Mouse (Mus musculus) kidney, adult 2 months (tissue): ENCODE results near the gene Gm49027. TPM values are rescaled to one million over a fixed set of nuclear protein-coding genes. Genes with fewer than 3 reads are reported as not detected.

Experiments
- DNase-seq: peaks from one replicate; pipeline ENCODE4 v3.0.0; 2021
- H3K27ac ChIP-seq: fragments of 200-500 bp; 2 replicates; pipeline ENCODE4 v1.5.1; 2012; ENCODE audit warnings: low read depth, low read length, control low read depth, inconsistent platforms; ENCODE audit not compliant: insufficient read depth
- H3K27me3 ChIP-seq: fragments of 200-500 bp; replicated peaks from 2 replicates; pipeline ENCODE4 v1.6.1; 2012; ENCODE audit warnings: mild to moderate bottlenecking, moderate library complexity, low read length, inconsistent platforms; ENCODE audit not compliant: control insufficient read depth, insufficient read depth
- H3K36me3 ChIP-seq: fragments of 200-500 bp; 2 replicates; pipeline ENCODE4 v1.6.1; 2012; ENCODE audit warnings: mild to moderate bottlenecking, moderate library complexity, low read length, inconsistent platforms; ENCODE audit not compliant: control insufficient read depth, insufficient read depth
- H3K4me1 ChIP-seq: fragments of 200-500 bp; 2 replicates; pipeline ENCODE4 v1.6.1; 2011; ENCODE audit warnings: low read length; ENCODE audit not compliant: control insufficient read depth, insufficient read depth
- H3K4me3 ChIP-seq: fragments of 200-500 bp; 2 replicates; pipeline ENCODE4 v1.5.1; 2011; ENCODE audit warnings: mild to moderate bottlenecking, low read depth, low read length, control low read depth; ENCODE audit not compliant: insufficient read depth
- CTCF ChIP-seq: fragments of 200-500 bp; conservative IDR thresholded peaks from 2 replicates; pipeline ENCODE4 v1.5.1; 2011; ENCODE audit warnings: low read depth, mild to moderate bottlenecking, control low read depth, low read length, moderate library complexity, mixed read lengths; ENCODE audit not compliant: insufficient read depth, insufficient read length
- POLR2A ChIP-seq: fragments of 200-500 bp; IDR thresholded peaks from one replicate; pipeline ENCODE4 v1.6.1; 2011; ENCODE audit warnings: low read depth, low read length, control low read depth
- WGBS: fragments of 180-500 bp; shearing (Covaris S2); methylation state at CpG from one replicate; pipeline ENCODE4 v1.1.7; 2018; 5-methylcytosine and 5-hydroxymethylcytosine counted together
- polyA plus RNA-seq: library from polyadenylated mRNA; depleted of rRNA; stranded (reverse); fragments of >200 nt; gene quantifications from 2 replicates; pipeline ENCODE4 v1.2.3, GENCODE M21; 2012

The Gm49027 gene
- polyA plus RNA-seq, 1 experiment = 2.0 TPM

DNA sequence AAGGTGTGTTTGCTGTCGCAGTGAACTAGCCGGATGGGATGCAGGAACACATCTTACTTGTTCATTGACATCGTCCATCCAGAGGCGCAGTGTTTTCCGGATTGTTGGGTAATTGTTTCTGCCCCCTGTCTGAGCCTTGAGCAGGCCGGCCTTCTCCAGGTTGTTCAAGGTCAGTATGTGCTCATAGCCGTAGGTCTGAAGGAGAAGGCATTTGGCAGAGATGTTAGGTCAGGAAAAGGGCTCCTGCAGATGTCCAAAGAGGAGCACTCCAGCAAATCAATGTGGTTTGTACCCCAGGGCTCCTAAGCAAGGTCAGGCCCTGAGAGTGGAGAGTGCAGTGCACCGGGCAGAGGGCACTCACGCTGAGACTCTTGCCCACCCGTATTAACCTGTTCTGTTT lies 8.5 kb upstream of the Gm49027 start:
- Histone ChIP-seq H3K27me3 (no peaks in the 10 kb centered on the region), H3K4me3 (no peak overlapping the region), H3K4me1 (no peaks in the 10 kb centered on the region), H3K27ac (no peak overlapping the region), H3K36me3 (no peaks in the 10 kb centered on the region; the same call in none of the 2 replicates)
- no peak for DNase-seq
- no peak for TF ChIP-seq CTCF
- TF ChIP-seq POLR2A = no peak
- 91% methylated on average over 10 of the region's 10 CpGs for WGBS

DNA sequence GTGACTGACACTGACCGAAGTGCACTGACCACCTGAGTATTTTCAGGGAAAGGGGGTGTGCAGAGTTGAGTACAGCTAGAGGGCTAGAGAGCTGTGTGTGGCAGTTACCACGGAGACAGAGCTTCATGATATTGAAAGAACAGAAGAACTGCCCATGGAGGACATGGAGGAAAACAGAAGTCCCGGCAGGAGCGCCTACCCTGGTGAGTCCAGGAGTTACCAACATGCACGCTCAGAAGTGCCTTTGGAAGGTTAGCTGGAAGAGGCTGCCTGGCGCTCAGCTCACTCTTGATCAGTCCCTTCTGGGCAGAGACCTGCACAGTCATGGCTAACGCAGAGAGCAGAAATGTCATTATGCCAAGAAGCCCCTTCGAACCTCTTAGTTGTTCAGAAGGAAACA lies 4.8 kb upstream of the Gm49027 start:
- no peak overlapping the region for H3K27ac ChIP-seq
- no peak overlapping the region for H3K4me3 ChIP-seq
- H3K36me3 ChIP-seq = no peaks in the 10 kb centered on the region; the same call in 1 of the 2 replicates
- DNase-seq = no peak
- no peaks in the 10 kb centered on the region for H3K27me3 ChIP-seq
- H3K4me1 ChIP-seq = no peaks in the 10 kb centered on the region
- TF ChIP-seq POLR2A (no peak), CTCF (no peak)
- WGBS = 89% methylated on average over 8 of the region's 8 CpGs

DNA sequence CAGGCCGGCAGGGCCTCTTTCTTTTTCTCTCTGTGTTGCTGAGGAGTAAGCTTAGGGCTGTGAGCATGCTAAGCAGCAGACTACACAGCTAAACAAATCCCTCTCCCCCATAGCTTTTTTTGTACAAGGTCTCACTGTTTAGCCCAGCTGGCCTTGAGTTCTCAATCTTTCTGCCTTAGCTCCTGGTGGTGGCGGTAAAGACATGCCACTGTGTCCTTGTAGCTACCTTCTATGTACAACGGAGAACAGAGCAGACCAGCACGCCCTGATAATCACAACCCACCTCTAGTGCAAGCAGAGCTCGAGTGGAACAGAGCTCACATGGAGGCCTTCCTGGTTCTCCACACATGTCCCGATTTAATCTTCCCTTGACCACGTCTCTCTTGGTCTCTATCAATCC lies 3.4 kb upstream of the Gm49027 start:
- Histone ChIP-seq H3K4me1 (no peaks in the 10 kb centered on the region), H3K4me3 (no peak overlapping the region), H3K27me3 (no peaks in the 10 kb centered on the region), H3K36me3 (no peaks in the 10 kb centered on the region; the same call in 1 of the 2 replicates), H3K27ac (no peak overlapping the region)
- 74% methylated on average over 7 of the region's 7 CpGs for WGBS
- TF ChIP-seq CTCF (no peak), POLR2A (no peak)
- no peak for DNase-seq

DNA sequence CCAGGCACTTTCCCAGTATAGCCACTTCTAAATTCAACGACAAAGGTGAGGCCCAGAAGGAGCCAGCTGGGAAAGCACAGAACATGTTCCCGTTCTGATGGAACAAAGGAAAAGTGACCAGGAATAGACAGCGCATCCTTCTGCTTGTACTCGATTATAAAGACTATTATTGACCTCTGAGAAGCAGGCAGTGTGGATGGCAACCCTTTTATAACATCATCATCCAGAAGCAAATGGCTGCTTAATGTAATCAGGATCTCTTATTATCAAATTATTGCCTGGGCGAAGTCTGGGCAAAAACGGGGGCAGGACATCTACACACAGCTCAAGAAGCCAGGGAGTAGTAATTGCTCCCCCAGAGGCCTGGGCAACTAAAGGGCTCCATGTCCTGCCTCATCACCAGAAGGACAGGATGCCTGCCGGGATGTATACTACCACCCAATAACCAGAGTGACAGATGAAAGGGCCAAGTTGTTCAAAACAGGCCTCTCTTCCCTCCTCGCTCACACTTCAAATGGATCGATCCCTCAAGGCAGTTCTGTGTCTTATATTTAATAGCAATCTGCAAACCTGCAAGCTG lies 718 bp upstream of the Gm49027 start:
- H3K27me3 ChIP-seq = no peaks in the 10 kb centered on the region
- 93% methylated on average over 9 of the region's 9 CpGs for whole genome bisulfite sequencing
- no peak overlapping the region for H3K4me3 ChIP-seq
- DNase-seq = no peak
- TF ChIP-seq POLR2A = no peak
- TF ChIP-seq CTCF = no peak
- H3K4me1 ChIP-seq = no peaks in the 10 kb centered on the region
- H3K36me3 ChIP-seq = no peaks in the 10 kb centered on the region; the same call in 1 of the 2 replicates
- H3K27ac ChIP-seq = no peak overlapping the region

DNA sequence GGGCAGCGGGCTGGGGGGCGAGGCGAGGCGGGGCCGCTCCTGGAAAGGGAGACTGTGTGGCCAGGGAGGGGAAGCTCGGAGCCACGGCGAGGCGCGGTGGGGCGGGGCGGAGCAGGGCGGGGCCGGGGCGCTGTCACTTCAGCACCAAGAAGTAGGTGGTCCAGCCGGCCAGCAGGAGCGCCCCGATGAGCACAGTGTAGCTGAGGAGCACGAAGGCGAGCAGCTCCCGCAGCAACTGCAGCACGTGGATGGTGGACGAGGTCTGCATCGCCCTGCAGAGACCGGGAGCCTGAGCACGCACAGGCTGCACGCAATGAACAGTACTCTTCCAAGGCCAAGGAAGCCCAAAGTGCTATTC lies 916 bp downstream of the Gm49027 start:
- TF ChIP-seq POLR2A = no peak
- no peak for TF ChIP-seq CTCF
- no peak for DNase-seq
- Histone ChIP-seq H3K27ac (no peak overlapping the region), H3K4me1 (no peaks in the 10 kb centered on the region), H3K4me3 (peak overlapping the region; percentile 86), H3K27me3 (no peaks in the 10 kb centered on the region), H3K36me3 (no peaks in the 10 kb centered on the region)
- 2% methylated on average over 26 of the region's 27 CpGs for WGBS

DNA sequence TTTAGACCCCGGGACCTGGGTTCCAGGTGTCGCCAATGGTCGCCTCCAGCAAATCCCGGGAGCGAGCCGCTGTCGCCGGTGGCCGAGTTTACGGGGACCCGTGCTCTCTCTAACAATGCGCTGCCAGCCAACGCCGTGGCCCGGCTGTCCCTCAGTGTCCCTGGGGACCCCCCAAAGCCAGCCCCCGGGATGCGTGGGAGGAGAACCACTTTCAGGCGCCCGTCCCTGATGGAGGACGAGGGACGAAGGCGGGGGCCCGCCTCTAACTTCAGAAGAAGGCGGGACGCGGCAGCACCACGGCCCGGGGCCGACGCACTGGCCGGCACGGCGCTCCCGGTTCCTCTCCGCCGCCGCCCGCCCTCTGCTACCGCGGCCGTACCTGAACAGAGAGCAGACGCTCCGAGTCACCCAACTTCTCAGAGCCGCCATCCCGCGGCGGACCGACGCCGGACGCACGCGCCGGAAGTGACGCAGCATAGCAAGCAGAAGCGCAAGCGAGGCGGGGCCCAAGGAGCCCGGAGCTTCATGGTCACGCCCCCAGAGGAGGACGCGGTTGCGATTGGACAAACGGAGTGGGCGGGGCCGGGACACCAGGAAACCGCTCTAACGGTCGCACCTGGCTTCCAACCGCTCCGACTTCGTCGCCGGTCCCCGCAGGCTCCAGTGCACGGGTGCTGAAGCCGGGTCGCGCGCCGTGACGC lies 1.4 kb downstream of the Gm49027 start, which contains the start of gene Diablo:
Diablo (minus strand) TSS at position 485 of the 701 bp plus-strand sequence.
- Histone ChIP-seq H3K4me1 (no peaks in the 10 kb centered on the region), H3K27me3 (no peaks in the 10 kb centered on the region), H3K4me3 (peak within 1 kb of the TSS; percentile 86), H3K27ac (peak within 1 kb of the TSS; percentile 20; the same call in 1 of the 2 replicates), H3K36me3 (no peaks in the 10 kb centered on the region)
- WGBS = under 1% methylated on average over 82 of the region's 82 CpGs
- TF ChIP-seq POLR2A (peak; percentile 86), CTCF (no peak)
- DNase-seq = peak; percentile 99

DNA sequence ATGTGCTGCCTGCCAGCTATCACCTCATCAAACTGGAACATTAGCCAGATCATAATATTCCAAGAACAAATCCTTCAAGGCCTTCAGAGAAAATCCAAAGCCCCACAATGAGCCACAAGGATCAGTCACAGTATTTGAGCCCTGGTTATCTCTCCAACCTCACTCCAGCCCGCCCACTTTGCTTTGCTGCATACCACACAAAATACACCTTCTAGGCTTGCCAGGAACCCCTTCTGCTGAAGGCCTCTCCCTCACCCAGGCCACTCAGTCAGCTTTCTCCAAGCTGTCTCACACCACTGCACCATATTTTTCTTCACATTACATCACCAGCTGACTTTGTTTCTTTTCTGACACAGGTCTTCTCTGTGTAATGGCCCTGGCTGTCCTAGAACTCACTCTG lies 3.1 kb downstream of the Gm49027 start:
- no peak overlapping the region for H3K27ac ChIP-seq
- no peak for DNase-seq
- no peaks in the 10 kb centered on the region for H3K27me3 ChIP-seq
- no peak for TF ChIP-seq POLR2A
- TF ChIP-seq CTCF = no peak
- H3K4me1 ChIP-seq = no peaks in the 10 kb centered on the region
- H3K36me3 ChIP-seq = no peaks in the 10 kb centered on the region
- H3K4me3 ChIP-seq = no peak overlapping the region
- WGBS = 91% methylated on average over 1 of the region's 1 CpGs
